Mouse (Mus musculus) G1E (cell line): Measurements from ENCODE around the gene Mb. TPM values are rescaled to one million over a fixed set of nuclear protein-coding genes. Genes with fewer than 3 reads are reported as not detected.
A peak's percentile ranks its signal among the peaks of the same experiment; 100 is the strongest.

Source experiments
- ATAC-seq: 2 replicates; pipeline ENCODE4 v1.8.0; 2016; ENCODE audit warnings: mild to moderate bottlenecking; ENCODE audit not compliant: insufficient number of reproducible peaks, poor library complexity, low FRiP score, severe bottlenecking; ENCODE audit errors: extremely low read depth
- DNase-seq: peaks from one replicate; pipeline ENCODE4 v3.0.0; 2012; ENCODE audit warnings: low spot score
- H3K27me3 ChIP-seq: 2 replicates; pipeline ENCODE4 v1.6.1; 2012; ENCODE audit warnings: mild to moderate bottlenecking, low read length, inconsistent platforms; ENCODE audit not compliant: insufficient read depth
- H3K36me3 ChIP-seq: replicated peaks from 2 replicates; pipeline ENCODE3; 2012; ENCODE audit warnings: mild to moderate bottlenecking, inconsistent platforms
- H3K4me1 ChIP-seq: 2 replicates; pipeline ENCODE4 v1.6.1; 2012; ENCODE audit warnings: low read depth, low read length, inconsistent platforms, mixed read lengths; ENCODE audit not compliant: insufficient read depth
- H3K4me3 ChIP-seq: 2 replicates; pipeline ENCODE4 v1.5.1; 2012; ENCODE audit warnings: low read depth, mild to moderate bottlenecking, inconsistent platforms, low read length, moderate library complexity, mixed read lengths
- H3K9me3 ChIP-seq: replicated peaks from 2 replicates; pipeline ENCODE4 v1.6.1; 2012; ENCODE audit warnings: inconsistent platforms
- CTCF ChIP-seq: IDR thresholded peaks from 2 replicates; pipeline ENCODE4 v1.5.1; 2012; ENCODE audit warnings: low read depth, low read length, inconsistent platforms, mixed read lengths
- GATA1 ChIP-seq: IDR thresholded peaks from 2 replicates; pipeline ENCODE4 v1.6.1; 2012; ENCODE audit warnings: borderline replicate concordance, low read length, inconsistent platforms, mixed read lengths
- GATA2 ChIP-seq: IDR thresholded peaks from 2 replicates; pipeline ENCODE4 v1.6.1; 2012; ENCODE audit warnings: low read depth, low read length, inconsistent platforms, borderline replicate concordance
- POLR2AphosphoS5 ChIP-seq: IDR thresholded peaks from 2 replicates; pipeline ENCODE4 v1.6.1; 2012; ENCODE audit warnings: low read depth, low read length, inconsistent platforms; ENCODE audit not compliant: insufficient replicate concordance
- TAL1 ChIP-seq: conservative IDR thresholded peaks from 2 replicates; pipeline ENCODE4 v1.6.1; 2012; ENCODE audit warnings: low read depth, low read length, inconsistent platforms, mixed read lengths
- polyA plus RNA-seq: library from polyadenylated mRNA; stranded (reverse); fragments of >175 nt; gene quantifications from 2 replicates; pipeline ENCODE4 v1.2.3, GENCODE M21; 2012
- total RNA-seq, 2 experiments: library from RNA; stranded (forward) in 1 of 2; stranded (reverse) in 1 of 2; fragments of 200-1000 nt in 1 of 2; fragments of >200 nt in 1 of 2; fragmentation: Nextera tagmentation in 1 of 2; gene quantifications; 2 replicates each; pipeline ENCODE4 v1.2.3; 2014 to 2017

Gene Mb
- total and polyA plus RNA-seq, 3 experiments = not detected

- Histone ChIP-seq H3K4me3 (no peak within 1 kb of the TSS), H3K4me1 (peaks cover 10% of the 10 kb centered on the region), H3K9me3 (no peaks in the 10 kb centered on the region), H3K36me3 (no peaks in the 10 kb centered on the region), H3K27me3 (peaks cover 33% of the 10 kb centered on the region)
- no peak for DNase-seq
- no peak for ATAC-seq
- no peak for TF ChIP-seq CTCF
- TF ChIP-seq GATA1 = no peak
- TF ChIP-seq GATA2 = no peak
- TF ChIP-seq POLR2AphosphoS5 = no peak
- no peak for TF ChIP-seq TAL1
Observed at GRCm38 (mm10) chr15:77044597-77045320, 5.7 kb downstream of the Mb start, which contains the start of gene Apol6. TSS of gene Apol6 (plus strand) at chr15:77044729.

- Histone ChIP-seq H3K36me3 (no peaks in the 10 kb centered on the region), H3K27me3 (peaks cover 51% of the 10 kb centered on the region), H3K9me3 (no peaks in the 10 kb centered on the region), H3K4me3 (no peak overlapping the region), H3K4me1 (peaks cover 10% of the 10 kb centered on the region)
- ATAC-seq (peak; percentile 28; the same call in 1 of the 2 replicates), DNase-seq (no peak)
- TF ChIP-seq GATA2 (no peak), POLR2AphosphoS5 (no peak), GATA1 (no peak), CTCF (no peak), TAL1 (no peak)
Observed at GRCm38 (mm10) chr15:77040784-77041183, 9.7 kb downstream of the Mb start.

- Histone ChIP-seq H3K36me3 (no peaks in the 10 kb centered on the region), H3K4me1 (peaks cover 10% of the 10 kb centered on the region), H3K27me3 (peaks cover 41% of the 10 kb centered on the region), H3K9me3 (no peaks in the 10 kb centered on the region), H3K4me3 (no peak overlapping the region)
- DNase-seq (no peak), ATAC-seq (no peak)
- no peak for TF ChIP-seq GATA2
- no peak for TF ChIP-seq GATA1
- no peak for TF ChIP-seq CTCF
- no peak for TF ChIP-seq POLR2AphosphoS5
- TF ChIP-seq TAL1 = no peak
Observed at GRCm38 (mm10) chr15:77039211-77039700, 11.2 kb downstream of the Mb start.

- TF ChIP-seq TAL1 (no peak), POLR2AphosphoS5 (no peak)
- no peak; the same call in 1 of the 2 replicates for ATAC-seq
- Histone ChIP-seq H3K9me3 (no peaks in the 10 kb centered on the region), H3K4me3 (no peak overlapping the region), H3K27me3 (peaks cover 36% of the 10 kb centered on the region), H3K36me3 (no peaks in the 10 kb centered on the region), H3K4me1 (peaks cover 10% of the 10 kb centered on the region)
- no peak for DNase-seq
Observed at GRCm38 (mm10) chr15:77037278-77038161, 12.9 kb downstream of the Mb start.

GRCm38 (mm10) chr15:77036989-77037277 lies 13.5 kb downstream of the Mb start:
- Histone ChIP-seq H3K9me3 (no peaks in the 10 kb centered on the region), H3K27me3 (peaks cover 36% of the 10 kb centered on the region)
- TF ChIP-seq GATA2 = no peak
- no peak for TF ChIP-seq GATA1
- TF ChIP-seq CTCF = no peak
- no peak for TF ChIP-seq TAL1
- no peak for TF ChIP-seq POLR2AphosphoS5

GRCm38 (mm10) chr15:77036320-77036988 lies 14.0 kb downstream of the Mb start:
- H3K27me3 ChIP-seq = peaks cover 36% of the 10 kb centered on the region
- TF ChIP-seq GATA1 (no peak), TAL1 (no peak), CTCF (no peak), GATA2 (no peak), POLR2AphosphoS5 (no peak)
- peaks cover 10% of the 10 kb centered on the region for H3K4me1 ChIP-seq
- no peaks in the 10 kb centered on the region for H3K36me3 ChIP-seq
- ATAC-seq (no peak), DNase-seq (no peak)
- H3K4me3 ChIP-seq = no peak overlapping the region
- no peaks in the 10 kb centered on the region for H3K9me3 ChIP-seq

More at GRCm38 (mm10) chr15:77036989-77037277, 13.5 kb downstream of the Mb start:
- Histone ChIP-seq H3K36me3 (no peaks in the 10 kb centered on the region), H3K4me1 (peaks cover 10% of the 10 kb centered on the region), H3K4me3 (no peak overlapping the region)
- DNase-seq = no peak
- ATAC-seq = no peak
